Mouse (Mus musculus): ENCODE measurements around the gene Krt39.

Krt39 gene

GRCm38 (mm10) chr11:99521288-99521860 lies at the start of gene Krt39:
TSS of gene Krt39 (minus strand) at chr11:99521338.
- DNase-seq = peak; percentile 18 to 29

- DNase-seq = no peak
Measured at GRCm38 (mm10) chr11:99566530-99566929, 45.4 kb upstream of the Krt39 start, which contains the start of gene Krtap3-1. TSS of gene Krtap3-1 (minus strand) at chr11:99566630.

DNA sequence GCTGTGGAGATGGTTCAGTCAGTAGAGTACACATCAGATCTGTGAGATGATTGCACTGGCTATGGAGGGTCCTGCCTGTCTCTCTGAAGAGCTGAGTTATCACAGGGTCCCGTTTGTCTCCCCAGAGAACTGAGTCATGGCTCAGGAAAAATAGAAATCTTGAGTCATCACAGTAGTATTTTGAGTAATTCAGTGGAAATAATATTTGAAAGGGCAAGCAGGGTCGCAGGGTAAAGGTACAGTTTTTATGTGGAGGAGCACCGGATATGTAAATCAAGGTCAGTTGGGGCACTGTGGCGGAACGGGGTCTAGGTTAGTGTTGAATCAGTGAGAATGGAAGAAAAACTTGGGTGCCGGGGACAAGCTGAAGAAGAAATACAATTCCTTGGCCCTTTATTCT lies 41.4 kb upstream of the Krt39 start:
- DNase-seq = no peak

DNA sequence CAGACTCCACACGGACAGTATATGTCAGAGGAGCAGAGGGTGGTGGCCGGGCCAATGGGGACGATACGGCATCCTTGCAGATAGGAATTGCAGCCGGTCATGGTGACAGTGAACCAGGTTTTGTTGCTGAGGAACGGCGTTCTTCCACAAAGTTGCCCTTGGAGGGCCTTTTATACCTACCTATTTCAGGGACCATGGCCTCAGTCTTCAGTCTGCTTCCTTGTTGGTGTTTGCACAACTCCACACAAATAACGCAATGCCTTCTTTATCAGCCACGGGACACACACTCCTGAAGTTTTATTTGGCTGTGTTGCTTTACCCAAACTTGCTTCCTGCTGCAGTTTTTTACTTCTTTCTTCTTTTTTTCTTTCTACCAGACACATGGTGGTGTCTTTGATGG lies 38.2 kb upstream of the Krt39 start, which contains the start of gene Gm11939:
Gene Gm11939 (minus strand): TSS at position 101 of the 400 bp plus-strand sequence.
- DNase-seq = no peak

DNA sequence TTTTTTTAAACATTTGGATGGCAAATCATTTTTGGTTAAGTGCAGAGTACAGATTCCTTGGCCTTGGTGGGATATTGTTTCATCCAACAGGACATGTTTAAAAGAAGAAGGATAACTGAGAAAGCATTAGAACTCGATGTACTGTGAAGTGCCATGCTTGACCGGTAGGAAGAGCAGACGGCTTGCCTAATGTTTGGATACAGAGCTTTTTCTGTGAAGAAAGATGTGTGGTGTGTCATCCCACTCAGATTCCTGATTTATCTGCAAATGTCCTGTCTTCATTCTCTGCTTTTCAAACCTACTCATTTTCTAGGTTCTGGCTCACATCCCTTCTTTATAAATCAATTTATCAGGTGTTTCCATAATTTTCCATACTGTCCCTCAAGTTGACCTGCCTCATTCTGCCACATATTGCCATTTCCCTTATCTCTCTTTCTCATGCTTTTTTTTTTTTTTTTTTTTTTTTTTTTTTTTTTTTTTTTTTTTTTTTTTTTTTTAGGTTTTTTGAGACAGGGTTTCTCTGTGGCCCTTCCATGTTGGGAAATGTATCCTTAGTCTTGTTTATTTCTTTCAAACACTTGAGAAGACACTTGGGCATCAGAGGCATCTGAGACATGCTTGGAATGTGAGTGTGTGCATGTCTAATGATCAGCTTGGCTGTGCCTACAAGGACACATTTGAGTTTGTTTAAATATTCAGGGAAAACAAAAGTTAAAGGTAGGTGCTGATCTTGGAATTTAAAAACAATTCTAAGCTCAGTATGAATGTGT lies 37.0 kb upstream of the Krt39 start:
- DNase-seq = peak in 1 of 2 experiments; percentile 9

DNA sequence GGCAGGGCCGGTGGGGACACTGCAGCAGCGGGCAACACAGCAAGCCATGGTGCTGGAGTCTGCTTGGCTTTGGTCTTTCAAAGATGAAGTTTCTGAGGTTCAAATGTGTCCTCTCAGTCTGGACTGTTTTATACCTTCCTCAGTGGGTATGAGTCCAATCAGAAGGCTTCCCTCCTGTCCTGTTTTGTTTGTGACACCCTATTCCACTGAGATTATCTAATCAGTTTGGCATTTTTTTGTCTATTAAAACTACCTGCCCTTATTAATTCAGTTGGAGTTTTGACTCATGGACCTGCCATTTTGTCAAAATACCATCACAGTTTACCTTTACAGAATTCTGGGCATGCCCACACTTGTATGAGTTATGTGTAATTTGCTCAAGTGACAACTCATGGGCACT lies 35.6 kb upstream of the Krt39 start, which contains the start of gene Krtap3-2:
Gene Krtap3-2 (minus strand): TSS at position 101 of the 400 bp plus-strand sequence.
- no peak for DNase-seq

GRCm38 (mm10) chr11:99556195-99556594 lies 35.1 kb upstream of the Krt39 start:
- no peak for DNase-seq

- no peak for DNase-seq
Measured at GRCm38 (mm10) chr11:99550765-99551164, 29.6 kb upstream of the Krt39 start, which contains the start of gene Krtap3-3. TSS of gene Krtap3-3 (minus strand) at chr11:99550865.

DNA sequence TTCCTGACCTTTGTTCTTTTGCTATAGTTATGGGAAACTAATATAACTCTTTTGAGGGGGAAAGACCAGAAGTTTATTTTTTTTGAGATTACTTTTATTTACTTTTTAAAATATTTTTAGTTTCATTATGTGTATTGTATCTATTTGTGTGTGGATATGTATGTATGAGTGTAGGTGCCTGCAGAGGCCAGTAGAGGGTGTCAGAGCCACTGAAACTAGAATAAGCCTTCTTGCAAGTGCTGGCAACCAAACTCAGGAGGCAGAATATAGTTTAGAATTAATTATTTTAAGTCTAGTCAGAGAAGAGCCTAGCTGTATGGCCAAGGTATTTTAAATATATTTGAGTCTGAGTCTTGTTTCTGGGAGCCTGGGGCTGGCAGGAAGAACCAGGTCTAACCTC lies 26.8 kb upstream of the Krt39 start:
- no peak for DNase-seq

GRCm38 (mm10) chr11:99539721-99540120 lies 18.6 kb upstream of the Krt39 start:
- peak; percentile 6 to 8 for DNase-seq

- peak in 1 of 2 experiments; percentile 6 for DNase-seq
Measured at GRCm38 (mm10) chr11:99514098-99514497, 7.0 kb downstream of the Krt39 start.

- no peak for DNase-seq
Measured at GRCm38 (mm10) chr11:99500095-99500805, 20.9 kb downstream of the Krt39 start.

DNA sequence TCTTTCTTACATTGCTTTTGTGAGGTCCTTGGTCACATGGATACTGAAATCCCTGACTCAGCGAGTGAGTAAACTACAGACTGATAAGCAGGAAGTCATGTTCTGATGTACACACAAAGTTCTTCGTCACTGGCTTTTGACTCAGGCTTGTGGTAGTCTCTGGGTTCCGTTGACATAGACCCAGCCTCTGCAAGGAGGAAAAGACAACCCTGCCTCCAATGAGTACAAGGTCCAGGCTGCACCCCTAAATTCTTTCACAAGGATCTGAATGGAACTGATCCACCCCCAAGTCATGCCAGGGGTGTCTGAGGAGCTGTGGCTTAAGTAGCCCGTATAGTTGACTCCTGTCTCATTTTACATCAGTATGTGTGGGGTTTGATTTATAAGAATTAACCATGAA lies 24.7 kb downstream of the Krt39 start:
- DNase-seq = no peak

GRCm38 (mm10) chr11:99494741-99495140 lies 26.4 kb downstream of the Krt39 start:
- DNase-seq = no peak

DNA sequence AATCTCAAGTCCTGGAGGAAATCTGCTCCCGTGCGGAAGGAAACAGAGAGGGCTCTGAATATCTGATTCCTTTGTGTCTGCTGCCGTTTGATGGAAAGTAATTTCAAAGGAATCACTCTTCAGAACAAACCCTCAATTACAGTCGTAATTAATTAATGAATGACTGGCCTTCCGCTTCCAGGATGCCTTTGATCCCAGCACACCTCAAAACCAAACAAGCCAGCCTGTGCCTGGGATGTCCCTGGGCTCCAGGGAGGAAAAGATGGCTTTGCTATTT lies 27.6 kb downstream of the Krt39 start:
- no peak for DNase-seq

DNA sequence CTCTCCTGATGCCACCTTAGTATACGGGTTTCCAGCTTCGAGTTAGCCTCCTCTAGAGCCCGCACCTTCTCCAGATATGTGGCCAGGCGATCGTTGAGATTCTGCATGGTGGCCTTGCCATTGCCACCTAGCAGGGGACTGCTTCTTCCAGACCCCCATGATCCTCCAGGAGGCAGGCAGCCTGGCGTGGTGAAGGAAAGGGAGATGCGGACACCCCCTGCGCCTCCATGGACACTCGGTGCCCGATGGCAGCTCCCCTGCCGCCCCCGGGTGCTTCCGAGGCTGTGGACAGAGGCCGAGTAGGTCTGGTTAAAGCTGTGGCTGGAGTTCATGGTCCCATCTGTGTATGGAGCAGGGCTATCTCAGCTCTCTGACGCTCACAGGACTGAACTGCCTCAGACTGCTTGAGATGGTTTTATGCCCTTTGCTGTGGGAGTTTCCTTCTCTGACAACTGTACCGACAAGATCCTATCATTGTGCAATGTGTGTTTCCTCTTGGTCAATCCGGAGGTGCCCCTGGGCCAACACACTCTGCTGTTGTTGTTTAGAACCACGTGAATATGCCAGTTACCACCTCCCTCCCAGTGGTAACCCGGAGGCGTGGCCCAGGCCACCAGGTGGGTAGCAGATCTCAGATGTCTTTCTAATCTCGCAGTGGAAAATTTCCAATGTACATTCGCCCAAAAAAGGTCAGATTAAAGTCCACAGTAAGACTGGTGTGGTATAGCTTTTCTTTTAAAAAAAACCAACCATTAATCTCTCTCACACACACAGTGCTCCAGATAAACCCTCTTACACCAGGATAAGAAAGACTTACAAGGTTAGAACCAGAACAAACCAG lies 28.2 kb downstream of the Krt39 start, which contains the start of gene Krt23:
Gene Krt23 (minus strand): TSS at position 405 of the 841 bp plus-strand sequence.
- DNase-seq = peak in 1 of 2 experiments; percentile 18

GRCm38 (mm10) chr11:99491040-99491439 lies 30.1 kb downstream of the Krt39 start:
- DNase-seq = no peak

- no peak for DNase-seq
Measured at GRCm38 (mm10) chr11:99490624-99491023, 30.5 kb downstream of the Krt39 start.

- no peak for DNase-seq
Measured at GRCm38 (mm10) chr11:99489233-99489632, 31.9 kb downstream of the Krt39 start.

DNA sequence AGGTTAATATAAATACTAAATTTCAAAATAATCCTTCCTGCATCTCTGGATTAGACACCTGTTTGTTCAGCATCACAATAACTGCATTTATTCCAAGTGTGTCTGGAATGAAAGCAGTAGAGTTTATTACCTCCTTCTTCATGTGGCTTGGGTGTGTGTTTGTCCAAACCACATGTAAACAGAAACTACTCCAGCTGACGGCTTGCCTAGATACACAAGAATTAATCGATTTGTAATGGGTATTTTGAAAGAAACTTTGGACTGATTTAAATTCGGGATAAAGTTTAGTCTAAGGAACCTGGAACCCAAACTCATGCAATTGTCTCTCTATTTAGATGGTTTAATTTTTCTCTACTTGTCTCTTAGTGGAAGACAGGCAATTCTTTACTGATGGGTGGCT lies 46.2 kb downstream of the Krt39 start:
- DNase-seq = no peak

DNA sequence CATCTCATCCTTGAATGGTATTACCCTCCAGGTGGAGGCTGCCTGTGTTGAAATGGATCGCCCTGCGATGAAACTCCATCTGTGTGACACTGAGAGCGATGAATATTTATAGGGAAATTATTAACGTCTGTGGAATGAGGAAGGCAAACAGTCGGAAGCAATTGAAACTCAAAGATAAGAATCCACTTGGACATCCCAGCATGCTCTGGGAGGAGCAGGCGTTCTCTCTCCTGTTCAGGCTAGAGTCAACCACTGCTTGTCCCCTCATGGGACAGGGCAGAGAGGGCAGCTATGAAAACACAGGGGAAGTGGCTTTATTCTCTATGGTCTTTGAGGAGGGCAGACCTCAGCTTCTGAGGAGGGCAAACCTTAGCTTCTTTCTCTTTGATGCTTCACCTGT lies 47.7 kb downstream of the Krt39 start:
- no peak for DNase-seq

DNA sequence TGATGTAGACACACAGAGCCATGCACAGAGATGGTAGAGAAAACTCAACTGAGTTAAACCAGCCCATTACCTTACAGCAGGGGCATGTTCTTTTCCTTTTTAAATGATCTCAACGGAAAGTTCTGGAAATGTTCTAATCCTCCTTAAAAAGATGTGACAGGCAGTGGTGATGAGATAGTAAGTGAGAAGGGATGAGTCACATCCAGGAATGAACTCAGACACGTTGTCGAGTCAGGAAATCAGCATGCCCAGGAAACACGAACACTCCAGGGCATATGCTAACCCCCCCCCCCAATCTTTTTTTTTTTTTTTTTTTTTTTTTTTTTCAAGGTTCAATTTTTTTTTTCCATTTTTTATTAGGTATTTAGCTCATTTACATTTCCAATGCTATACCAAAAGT lies 48.7 kb downstream of the Krt39 start:
- no peak for DNase-seq

DNA sequence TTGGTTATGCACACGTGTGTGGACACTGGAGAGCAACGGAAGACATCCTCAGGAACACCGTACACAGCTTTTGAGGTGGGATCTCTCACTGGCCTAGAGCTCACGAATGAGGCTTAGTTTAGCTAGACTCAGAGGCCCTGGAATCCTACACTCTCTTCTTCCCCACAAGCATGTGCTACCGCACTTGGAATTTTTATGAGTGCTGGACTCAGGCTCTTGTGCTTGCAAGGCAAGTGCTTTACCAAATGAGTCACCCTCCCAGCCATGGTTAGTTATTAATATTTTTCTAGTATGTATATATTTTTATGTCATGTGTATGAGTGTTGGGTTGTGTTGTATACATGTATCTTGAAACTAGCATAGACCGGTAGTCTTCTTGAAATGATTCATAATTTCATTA lies 49.2 kb downstream of the Krt39 start:
- no peak for DNase-seq

Data from kidney, adult 8-10 months (tissue).